Mouse (Mus musculus) megakaryocyte progenitor cell, adult 5-6 weeks (primary cell): Measurements from ENCODE around the gene Slc37a1. TPM values are rescaled to one million over a fixed set of nuclear protein-coding genes. Genes with fewer than 3 reads are reported as not detected.

Experiments used
- ATAC-seq: replicated peaks from 2 replicates; pipeline ENCODE4 v1.8.0; 2016; ENCODE audit warnings: mild to moderate bottlenecking, moderate TSS enrichment, inconsistent platforms; ENCODE audit not compliant: poor library complexity
- total RNA-seq, 2 experiments: library from RNA; stranded (forward) in 1 of 2; stranded (reverse) in 1 of 2; fragments of 157-497, 149-512 nt in 1 of 2; fragments of 200-1000 nt in 1 of 2; gene quantifications; 2 replicates each; pipeline versions ENCODE4 v1.2.3 to v1.2.4; 2015 to 2017

Gene Slc37a1
- total RNA-seq, 2 experiments from 2014 or later = 8.3 to 9.8 TPM

DNA sequence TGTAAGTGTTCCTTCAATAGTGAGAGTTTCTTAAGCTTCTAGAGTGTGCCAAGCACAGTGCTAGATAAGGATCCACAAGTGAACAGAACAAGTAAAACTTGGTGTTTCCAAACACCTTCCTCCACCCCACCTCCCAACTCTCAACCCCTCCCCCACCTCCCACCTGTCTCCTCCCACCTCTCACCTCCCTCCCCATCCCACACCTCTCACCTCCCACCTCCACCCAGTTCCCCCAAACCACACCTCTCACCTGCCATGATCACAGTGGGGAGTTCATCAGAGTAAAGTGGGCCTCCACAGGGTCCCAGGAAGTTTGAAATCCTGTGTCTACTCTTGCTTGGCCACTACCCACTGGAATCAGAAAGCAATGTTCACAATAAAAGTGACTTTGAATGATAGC is 3.7 kb downstream of the Slc37a1 start:
- no peak for ATAC-seq

- ATAC-seq = peak; percentile 77
Measured at GRCm38 (mm10) chr17:31290859-31291258, 4.3 kb downstream of the Slc37a1 start.

- no peak for ATAC-seq
Measured at GRCm38 (mm10) chr17:31294363-31295214, 8.0 kb downstream of the Slc37a1 start.

DNA sequence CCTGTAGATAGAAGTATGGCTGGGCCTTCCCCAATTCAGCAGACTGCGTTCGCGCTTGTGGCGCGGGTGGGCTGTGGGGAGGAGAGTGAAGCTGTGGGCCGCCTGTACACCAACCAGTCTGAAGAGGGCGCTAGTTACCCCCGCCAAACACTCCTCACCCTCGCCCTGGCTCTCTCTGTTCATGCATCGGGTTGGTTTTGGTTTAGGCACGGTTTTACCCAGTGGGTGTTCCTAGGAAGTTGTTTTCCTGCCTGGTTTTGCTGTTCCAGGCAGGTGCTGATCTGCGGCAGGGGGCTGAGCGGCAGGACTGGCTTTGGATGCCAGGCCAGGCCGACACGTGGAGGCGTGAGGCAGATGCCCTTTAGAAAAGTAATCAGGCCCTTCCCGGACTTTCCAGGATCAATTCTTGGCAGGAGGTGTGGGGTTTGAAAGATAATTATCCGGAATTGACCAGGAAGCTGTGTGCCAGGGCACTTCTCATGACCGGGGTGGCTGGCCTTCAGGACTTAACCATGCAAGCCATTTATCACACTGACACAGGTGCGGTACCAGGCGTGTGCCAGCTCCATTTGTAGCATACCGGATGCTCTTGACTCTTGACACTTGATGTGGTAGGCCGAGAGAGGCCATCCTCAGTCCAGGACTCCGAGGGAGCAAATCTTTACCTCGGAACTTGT is 8.8 kb downstream of the Slc37a1 start:
- ATAC-seq = peak; percentile 71

DNA sequence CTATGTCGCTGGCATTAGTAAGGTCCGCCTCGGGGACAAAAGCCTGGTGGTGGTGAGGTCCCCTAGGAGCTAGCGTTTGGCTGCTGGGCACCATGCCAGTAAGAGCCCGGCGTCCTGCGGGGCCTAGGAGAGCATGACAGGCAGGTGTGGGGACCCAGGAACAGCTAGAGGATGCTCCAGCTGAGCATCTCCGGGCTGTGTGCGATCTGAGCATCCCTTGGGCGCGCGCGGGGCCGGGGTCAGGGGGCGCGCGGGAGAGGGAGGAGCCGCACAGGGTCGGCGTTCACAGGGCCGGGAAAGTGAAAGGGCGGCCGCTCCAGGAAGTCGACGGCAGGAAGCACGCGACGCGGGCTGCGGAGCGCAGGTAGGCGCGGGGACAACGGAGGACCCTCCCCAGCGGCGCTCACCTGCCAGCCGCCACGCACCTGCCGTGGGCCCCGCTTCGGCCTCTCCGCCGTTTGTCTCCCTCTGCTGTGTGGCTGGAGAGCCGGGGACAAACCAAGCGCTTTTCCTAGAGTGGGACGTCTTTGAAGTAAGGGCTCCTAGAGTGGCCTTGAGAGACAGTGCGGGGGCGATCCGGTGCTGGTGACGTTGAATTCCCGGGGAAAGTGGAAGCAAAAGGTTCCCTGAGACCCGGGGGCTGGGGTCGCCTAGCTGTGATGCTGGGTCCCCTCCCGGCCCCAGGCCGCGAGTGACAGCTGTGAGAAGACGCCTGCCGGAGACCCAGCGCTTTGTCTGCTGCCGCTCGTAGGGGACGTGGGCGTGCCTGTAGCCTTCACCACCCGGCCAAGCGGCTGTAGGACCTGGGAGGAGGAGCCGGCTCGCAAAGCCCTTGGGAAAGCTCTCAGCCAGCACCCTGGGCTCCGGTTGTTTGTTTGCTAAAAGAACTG is 9.5 kb downstream of the Slc37a1 start:
- peak; percentile 70 for ATAC-seq

DNA sequence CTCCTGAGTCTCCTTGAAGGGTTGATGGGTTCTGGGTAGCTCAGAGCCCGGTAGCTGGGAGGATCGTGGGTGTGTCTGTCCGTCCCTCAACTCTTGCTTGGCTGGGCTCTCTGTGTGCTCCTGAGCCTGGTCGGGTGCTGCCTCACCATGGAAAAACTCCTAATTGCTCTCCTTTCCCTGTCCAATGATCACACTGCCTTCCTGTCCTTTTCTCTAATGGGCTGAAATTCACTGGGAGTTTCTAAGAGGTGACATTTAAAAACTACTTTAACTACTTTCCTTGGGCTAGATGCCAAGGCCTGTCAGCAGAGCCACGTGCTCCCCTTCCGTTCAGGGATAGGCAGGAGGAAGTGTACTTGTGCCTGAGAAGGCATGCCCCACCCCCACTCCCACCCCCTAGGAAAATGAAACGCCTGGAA is 10.9 kb downstream of the Slc37a1 start:
- ATAC-seq = no peak

- no peak for ATAC-seq
Measured at GRCm38 (mm10) chr17:31298419-31299209, 12.0 kb downstream of the Slc37a1 start.

DNA sequence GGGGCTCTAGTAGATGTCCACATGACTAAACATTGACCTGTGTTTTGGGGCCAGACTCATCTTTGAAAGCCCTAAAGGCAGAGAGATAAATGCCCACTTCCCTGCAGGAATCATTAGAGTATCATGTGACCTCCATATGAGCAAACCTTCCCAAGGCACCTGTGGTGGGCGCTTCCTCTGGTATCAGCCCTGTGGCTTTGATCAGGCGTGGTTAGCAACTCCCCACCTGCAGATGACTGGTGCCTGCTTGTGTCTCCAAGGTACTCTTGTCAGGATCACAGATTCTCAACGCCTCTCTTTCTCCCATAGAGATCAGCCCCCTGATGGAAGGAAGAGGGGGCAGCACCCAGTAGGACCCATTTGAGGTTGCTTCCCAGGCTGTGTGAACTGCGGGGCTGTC is 13.4 kb downstream of the Slc37a1 start:
- ATAC-seq = no peak

- no peak for ATAC-seq
Measured at GRCm38 (mm10) chr17:31300736-31301135, 14.1 kb downstream of the Slc37a1 start.

DNA sequence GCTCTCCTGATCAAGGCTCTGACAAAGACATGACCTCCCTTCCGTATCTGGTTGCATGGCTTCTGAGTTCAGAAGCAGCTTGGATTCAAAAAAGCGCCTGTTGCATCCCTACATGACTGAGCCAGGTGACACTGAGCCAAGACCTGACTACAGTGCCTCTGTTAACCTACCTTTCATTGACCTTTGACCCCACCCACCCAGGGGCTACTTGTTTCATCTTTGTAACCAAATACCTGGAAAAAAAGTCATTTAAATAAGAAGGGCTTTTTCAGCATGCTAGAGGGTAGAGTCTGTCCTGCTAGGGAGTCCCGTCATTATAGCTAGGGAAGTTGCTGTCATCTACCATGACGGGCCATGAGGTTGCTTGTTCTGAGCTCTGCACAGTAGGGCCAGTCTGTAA is 16.8 kb downstream of the Slc37a1 start:
- no peak for ATAC-seq

- ATAC-seq = peak; percentile 68
Measured at GRCm38 (mm10) chr17:31304895-31305775, 18.5 kb downstream of the Slc37a1 start.

GRCm38 (mm10) chr17:31305776-31306120 is 19.2 kb downstream of the Slc37a1 start:
- 0 out of 2 replicates have a peak, but pooled peaks have one; percentile 6 for ATAC-seq

- no peak for ATAC-seq
Measured at GRCm38 (mm10) chr17:31307756-31308155, 21.2 kb downstream of the Slc37a1 start.

- no peak for ATAC-seq
Measured at GRCm38 (mm10) chr17:31308291-31308816, 21.8 kb downstream of the Slc37a1 start.

- ATAC-seq = no peak
Measured at GRCm38 (mm10) chr17:31309281-31309793, 22.7 kb downstream of the Slc37a1 start.

- ATAC-seq = no peak
Measured at GRCm38 (mm10) chr17:31311047-31311446, 24.5 kb downstream of the Slc37a1 start.

GRCm38 (mm10) chr17:31312648-31313047 is 26.1 kb downstream of the Slc37a1 start:
- ATAC-seq = no peak

DNA sequence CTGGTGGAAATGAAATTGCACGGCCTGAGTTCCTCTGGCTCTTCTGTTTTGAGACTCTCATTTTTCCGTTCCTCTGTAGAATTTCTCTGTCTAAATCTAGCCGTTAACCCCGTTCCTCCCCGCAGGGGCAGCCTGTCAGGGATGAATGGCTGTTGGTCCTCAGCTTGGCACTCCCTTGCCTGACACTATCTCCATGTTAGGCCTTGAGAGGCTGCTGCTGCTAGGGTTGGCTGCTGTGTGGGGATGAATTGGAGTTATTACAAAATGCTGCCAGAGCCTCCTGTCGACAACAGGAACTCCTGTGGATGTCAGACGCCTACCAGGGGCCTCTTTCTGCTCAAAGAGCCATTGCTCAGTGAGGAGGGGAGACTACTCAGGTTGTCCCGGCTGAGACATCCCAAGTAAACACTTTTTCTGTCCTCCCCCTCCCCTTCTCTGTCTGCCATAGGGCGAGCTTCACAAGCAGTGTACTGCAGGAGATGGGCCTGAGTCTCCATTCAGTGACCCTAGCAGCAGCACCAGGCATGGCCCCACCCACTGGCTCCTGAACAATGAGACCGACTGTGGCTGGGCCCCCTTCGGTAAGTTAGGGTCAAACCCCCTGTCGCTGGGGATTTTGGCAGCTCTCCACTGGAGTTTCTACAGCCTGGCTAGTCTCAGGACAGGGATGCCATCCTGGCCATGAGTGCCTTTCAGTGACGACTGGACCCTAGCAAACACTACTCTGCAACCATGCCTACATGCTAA is 28.6 kb downstream of the Slc37a1 start:
- no peak for ATAC-seq
